Mouse (Mus musculus) CH12.LX (cell line): ENCODE measurements around the gene Gm5426.

ENCODE experiments used
- ETS1 ChIP-seq: conservative IDR thresholded peaks from 2 replicates; pipeline ENCODE4 v1.6.1; 2012; ENCODE audit warnings: low read depth, mild to moderate bottlenecking, inconsistent platforms, low read length, improper control_type of control experiment, moderate library complexity
- POLR2A ChIP-seq: IDR thresholded peaks from 2 replicates; pipeline ENCODE4 v1.6.1; 2011; ENCODE audit warnings: low read depth, mild to moderate bottlenecking, improper control_type of control experiment, low read length

GRCm38 (mm10) chr10:96163791-96164190, 27.4 kb downstream of the Gm5426 start:
- TF ChIP-seq ETS1 (no peak), POLR2A (no peak)
